Mouse (Mus musculus) MEL (cell line): ENCODE data around the gene Cldn3.

Experiments used
- CTCF ChIP-seq, 3 experiments: IDR thresholded peaks in 2 of 3; conservative IDR thresholded peaks in 1 of 3; 2 replicates each; pipeline ENCODE4 v1.5.1; 2011 to 2012; ENCODE audit warnings: low read length in 3 of 3, low read depth in 2 of 3, mild to moderate bottlenecking in 2 of 3, improper control_type of control experiment in 1 of 3, inconsistent platforms in 1 of 3, mixed read lengths in 1 of 3, moderate library complexity in 1 of 3; ENCODE audit not compliant: control insufficient read depth in 1 of 3, insufficient read depth in 1 of 3, poor library complexity in 1 of 3, severe bottlenecking in 1 of 3
- EP300 ChIP-seq, 2 experiments: IDR thresholded peaks; 2 replicates each; pipeline ENCODE4 v1.6.1; 2011; ENCODE audit warnings: improper control_type of control experiment in 2 of 2, low read length in 2 of 2, low read depth in 1 of 2, mild to moderate bottlenecking in 1 of 2
- MAX ChIP-seq: IDR thresholded peaks from 2 replicates; pipeline ENCODE4 v1.6.1; 2011; ENCODE audit warnings: low read length, improper control_type of control experiment
- MYC ChIP-seq: IDR thresholded peaks from 2 replicates; pipeline ENCODE4 v1.6.1; 2011; ENCODE audit warnings: low read depth, mild to moderate bottlenecking, low read length, improper control_type of control experiment, moderate library complexity
- POLR2A ChIP-seq, 2 experiments: IDR thresholded peaks; 2 replicates each; pipeline ENCODE4 v1.6.1; 2011 to 2012; ENCODE audit warnings: low read length in 2 of 2, mild to moderate bottlenecking in 2 of 2, control low read depth in 1 of 2, improper control_type of control experiment in 1 of 2, low read depth in 1 of 2, moderate library complexity in 1 of 2; ENCODE audit not compliant: control insufficient read depth in 1 of 2, insufficient read depth in 1 of 2, poor library complexity in 1 of 2
- RAD21 ChIP-seq: IDR thresholded peaks from 2 replicates; pipeline ENCODE4 v1.6.1; 2011; ENCODE audit warnings: mild to moderate bottlenecking, low read depth, low read length, improper control_type of control experiment
- UBTF ChIP-seq: IDR thresholded peaks from 2 replicates; pipeline ENCODE4 v1.6.1; 2012; ENCODE audit warnings: low read depth, mild to moderate bottlenecking, inconsistent platforms, low read length, improper control_type of control experiment, moderate library complexity, borderline replicate concordance; ENCODE audit not compliant: insufficient read depth
- ZC3H11A ChIP-seq: IDR thresholded peaks from 2 replicates; pipeline ENCODE4 v1.6.1; 2012; ENCODE audit warnings: low read depth, mild to moderate bottlenecking, inconsistent platforms, low read length, improper control_type of control experiment
- ZMIZ1 ChIP-seq: IDR thresholded peaks from 2 replicates; pipeline ENCODE4 v1.6.1; 2012; ENCODE audit warnings: low read depth, mild to moderate bottlenecking, inconsistent platforms, low read length, improper control_type of control experiment, moderate library complexity

GRCm38 (mm10) chr5:134981149-134981548 is 4.9 kb upstream of the Cldn3 start:
- TF ChIP-seq ZMIZ1 (no peak), MYC (no peak), EP300 (IDR thresholded peaks at IDR 0.05; ENCODE audit: low read depth in 1 of 2, low read length in 2 of 2) (no peak), POLR2A (IDR thresholded peaks at IDR 0.05; ENCODE audit: control insufficient read depth in 1 of 2, insufficient read depth in 1 of 2, low read depth in 1 of 2, low read length in 2 of 2, poor library complexity in 1 of 2) (no peak), UBTF (no peak), MAX (no peak), RAD21 (no peak), CTCF (IDR thresholded peaks at IDR 0.05 in 2 of 3, conservative IDR thresholded peaks at IDR 0.05 in 1 of 3; ENCODE audit: control insufficient read depth in 1 of 3, insufficient read depth in 1 of 3, low read depth in 2 of 3, low read length in 3 of 3, poor library complexity in 1 of 3, severe bottlenecking in 1 of 3) (no peak), ZC3H11A (no peak)
